Mouse (Mus musculus) heart, postnatal 0 days (tissue): ENCODE measurements at regions not wholly inside any gene's neighbourhood (a gene's known extent, or its start where the extent isn't known, plus 50 kb on each side); places are given as distances from the start of the nearest gene placed in this dataset.

ENCODE experiments used
- CTCF ChIP-seq: IDR thresholded peaks from 2 replicates; pipeline ENCODE4 v1.5.1; 2016; ENCODE audit warnings: antibody characterized with exemption, control low read depth, low read depth
- EP300 ChIP-seq: IDR thresholded peaks from 2 replicates; pipeline ENCODE4 v1.6.1; 2016; ENCODE audit warnings: antibody characterized with exemption, low read depth

GRCm38 (mm10) chr17:80887021-80887748, 57.2 kb upstream of the Tmem178 start:
- TF ChIP-seq CTCF, result no peak
- TF ChIP-seq EP300, result no peak
